Mouse (Mus musculus): ENCODE results near the gene Prpsap1. TPM values are rescaled to one million over a fixed set of nuclear protein-coding genes. Genes with fewer than 3 reads are reported as not detected.

Gene Prpsap1
- polyA plus RNA-seq, 1 experiment from 2014 or later = 47.9 TPM

- no peaks in the 10 kb centered on the region for H3K9me3 ChIP-seq (replicated peaks; ENCODE audit: control insufficient read depth, low read length)
- H3K4me3 ChIP-seq (ENCODE audit: low read depth, low read length) = no peak overlapping the region
- no peak for ATAC-seq (ENCODE audit: low read depth)
- no peak overlapping the region for H3K27ac ChIP-seq (ENCODE audit: low read length)
- H3K9ac ChIP-seq (ENCODE audit: low read depth, low read length) = no peak overlapping the region
- WGBS (ENCODE audit: insufficient replicate concordance) = 25% methylated on average over 8 of the region's 8 CpGs
- no peaks in the 10 kb centered on the region for H3K27me3 ChIP-seq (ENCODE audit: control insufficient read depth, insufficient read depth, low read depth, low read length)
- peak overlapping the region; percentile 12; the same call in 1 of the 2 replicates for H3K4me2 ChIP-seq (ENCODE audit: low read depth, low read length)
- no peaks in the 10 kb centered on the region for H3K36me3 ChIP-seq (ENCODE audit: control insufficient read depth, insufficient read depth)
- peaks cover 18% of the 10 kb centered on the region for H3K4me1 ChIP-seq (ENCODE audit: control insufficient read depth, low read depth, low read length)
Observed at GRCm38 (mm10) chr11:116424621-116425407, 69.2 kb downstream of the Prpsap1 start.

GRCm38 (mm10) chr11:116423782-116424620 lies 70.0 kb downstream of the Prpsap1 start:
- Histone ChIP-seq H3K9me3 (replicated peaks; ENCODE audit: control insufficient read depth, low read length) (no peaks in the 10 kb centered on the region), H3K4me1 (ENCODE audit: control insufficient read depth, low read depth, low read length) (peaks cover 9% of the 10 kb centered on the region), H3K4me2 (ENCODE audit: low read depth, low read length) (peak overlapping the region; percentile 12; the same call in 1 of the 2 replicates), H3K9ac (ENCODE audit: low read depth, low read length) (no peak overlapping the region), H3K4me3 (ENCODE audit: low read depth, low read length) (no peak overlapping the region), H3K27me3 (ENCODE audit: control insufficient read depth, insufficient read depth, low read depth, low read length) (no peaks in the 10 kb centered on the region), H3K36me3 (ENCODE audit: control insufficient read depth, insufficient read depth) (no peaks in the 10 kb centered on the region), H3K27ac (ENCODE audit: low read length) (0 out of 2 replicates have a peak overlapping the region, but pooled peaks have one; percentile 4)
- WGBS (ENCODE audit: insufficient replicate concordance) = 40% methylated on average over 10 of the region's 10 CpGs
- peak; percentile 39; the same call in 1 of the 2 replicates for ATAC-seq (ENCODE audit: low read depth)

GRCm38 (mm10) chr11:116423214-116423613 lies 70.8 kb downstream of the Prpsap1 start:
- Histone ChIP-seq H3K4me2 (ENCODE audit: low read depth, low read length) (no peak overlapping the region), H3K36me3 (ENCODE audit: control insufficient read depth, insufficient read depth) (no peaks in the 10 kb centered on the region), H3K27ac (ENCODE audit: low read length) (no peak overlapping the region), H3K4me1 (ENCODE audit: control insufficient read depth, low read depth, low read length) (peaks cover 5% of the 10 kb centered on the region; the same call in 1 of the 2 replicates), H3K9ac (ENCODE audit: low read depth, low read length) (no peak overlapping the region), H3K4me3 (ENCODE audit: low read depth, low read length) (no peak overlapping the region), H3K9me3 (replicated peaks; ENCODE audit: control insufficient read depth, low read length) (no peaks in the 10 kb centered on the region), H3K27me3 (ENCODE audit: control insufficient read depth, insufficient read depth, low read depth, low read length) (no peaks in the 10 kb centered on the region)
- WGBS (ENCODE audit: insufficient replicate concordance) = 61% methylated on average over 6 of the region's 6 CpGs
- no peak for ATAC-seq (ENCODE audit: low read depth)

GRCm38 (mm10) chr11:116422562-116422961 lies 71.4 kb downstream of the Prpsap1 start:
- no peaks in the 10 kb centered on the region for H3K27me3 ChIP-seq (ENCODE audit: control insufficient read depth, insufficient read depth, low read depth, low read length)
- H3K4me2 ChIP-seq (ENCODE audit: low read depth, low read length) = no peak overlapping the region
- no peak overlapping the region for H3K27ac ChIP-seq (ENCODE audit: low read length)
- no peak overlapping the region for H3K9ac ChIP-seq (ENCODE audit: low read depth, low read length)
- peaks cover 5% of the 10 kb centered on the region; the same call in 1 of the 2 replicates for H3K4me1 ChIP-seq (ENCODE audit: control insufficient read depth, low read depth, low read length)
- no peaks in the 10 kb centered on the region for H3K9me3 ChIP-seq (replicated peaks; ENCODE audit: control insufficient read depth, low read length)
- 76% methylated on average over 2 of the region's 2 CpGs for WGBS (ENCODE audit: insufficient replicate concordance)
- no peak overlapping the region for H3K4me3 ChIP-seq (ENCODE audit: low read depth, low read length)
- no peak for ATAC-seq (ENCODE audit: low read depth)
- no peaks in the 10 kb centered on the region for H3K36me3 ChIP-seq (ENCODE audit: control insufficient read depth, insufficient read depth)

- Histone ChIP-seq H3K27me3 (ENCODE audit: control insufficient read depth, insufficient read depth, low read depth, low read length) (no peaks in the 10 kb centered on the region), H3K36me3 (ENCODE audit: control insufficient read depth, insufficient read depth) (no peaks in the 10 kb centered on the region), H3K27ac (ENCODE audit: low read length) (no peak overlapping the region), H3K4me1 (ENCODE audit: control insufficient read depth, low read depth, low read length) (peaks cover 5% of the 10 kb centered on the region; the same call in 1 of the 2 replicates), H3K4me2 (ENCODE audit: low read depth, low read length) (no peak overlapping the region), H3K4me3 (ENCODE audit: low read depth, low read length) (no peak overlapping the region), H3K9me3 (replicated peaks; ENCODE audit: control insufficient read depth, low read length) (no peaks in the 10 kb centered on the region), H3K9ac (ENCODE audit: low read depth, low read length) (no peak overlapping the region)
- 60% methylated on average over 6 of the region's 6 CpGs for WGBS (ENCODE audit: insufficient replicate concordance)
- no peak for ATAC-seq (ENCODE audit: low read depth)
Observed at GRCm38 (mm10) chr11:116421102-116421501, 72.9 kb downstream of the Prpsap1 start.

Other genes starting within 250 kb of the Prpsap1 start
- gene Srp68, start 220.0 kb downstream of the Prpsap1 start, polyA plus RNA-seq (2015; fragmentation: Nextera tagmentation; extraction: Ambion mirVana) = 33.4 and 34.2 TPM in 2 replicates
- 0.07 TPM in 1 of 2 replicates, not detected in the other for gene Galr2, start 213.3 kb downstream of the Prpsap1 start, polyA plus RNA-seq (2015; fragmentation: Nextera tagmentation; extraction: Ambion mirVana)
- gene Exoc7, start 187.0 kb downstream of the Prpsap1 start, polyA plus RNA-seq (2015; fragmentation: Nextera tagmentation; extraction: Ambion mirVana) = 19.5 and 20.4 TPM in 2 replicates
- gene Foxj1, start 158.8 kb downstream of the Prpsap1 start, polyA plus RNA-seq (2015; fragmentation: Nextera tagmentation; extraction: Ambion mirVana) = 0.62 and 0.71 TPM in 2 replicates
- 1.1 and 1.2 TPM in 2 replicates for gene Rnf157, start 81.2 kb downstream of the Prpsap1 start, polyA plus RNA-seq (2015; fragmentation: Nextera tagmentation; extraction: Ambion mirVana)
- gene Ubald2, start 60.1 kb downstream of the Prpsap1 start, polyA plus RNA-seq (2015; fragmentation: Nextera tagmentation; extraction: Ambion mirVana) = 34.1 and 34.5 TPM in 2 replicates
- gene Qrich2, start 28.0 kb downstream of the Prpsap1 start, polyA plus RNA-seq (2015; fragmentation: Nextera tagmentation; extraction: Ambion mirVana) = not detected in 2 replicates
- gene Sphk1, start 36.7 kb upstream of the Prpsap1 start, polyA plus RNA-seq (2015; fragmentation: Nextera tagmentation; extraction: Ambion mirVana) = 23.7 and 24.3 TPM in 2 replicates
- gene Ube2o, start 87.2 kb upstream of the Prpsap1 start, polyA plus RNA-seq (2015; fragmentation: Nextera tagmentation; extraction: Ambion mirVana) = 15.1 and 18.1 TPM in 2 replicates
- gene Aanat, start 92.2 kb upstream of the Prpsap1 start, polyA plus RNA-seq (2015; fragmentation: Nextera tagmentation; extraction: Ambion mirVana) = not detected in 2 replicates
- gene Rhbdf2, start 132.8 kb upstream of the Prpsap1 start, polyA plus RNA-seq (2015; fragmentation: Nextera tagmentation; extraction: Ambion mirVana) = 6.7 and 7.7 TPM in 2 replicates
- gene Prcd, start 159.3 kb upstream of the Prpsap1 start, polyA plus RNA-seq (2015; fragmentation: Nextera tagmentation; extraction: Ambion mirVana) = 0.12 TPM in 1 of 2 replicates, not detected in the other
- gene Cygb, start 160.1 kb upstream of the Prpsap1 start, polyA plus RNA-seq (2015; fragmentation: Nextera tagmentation; extraction: Ambion mirVana) = 1.1 and 1.2 TPM in 2 replicates